Mouse (Mus musculus) granulocyte monocyte progenitor cell, adult 5-6 weeks (primary cell): ENCODE measurements at regions not wholly inside any gene's neighbourhood (a gene's known extent, or its start where the extent isn't known, plus 50 kb on each side); places are given as distances from the start of the nearest gene placed in this dataset.

ENCODE experiments used
- ATAC-seq: replicated peaks from 2 replicates; pipeline ENCODE4 v1.8.0; 2016; ENCODE audit warnings: mild to moderate bottlenecking, moderate TSS enrichment, inconsistent platforms; ENCODE audit not compliant: poor library complexity, severe bottlenecking

- 0 out of 2 replicates have a peak, but pooled peaks have one; percentile 5 for ATAC-seq
These were observed 64.6 kb downstream of the Smug1 start for GRCm38 (mm10) chr15:103102068-103102840.

GRCm38 (mm10) chr15:103100121-103100520 is 66.8 kb downstream of the Smug1 start:
- ATAC-seq, result no peak

- ATAC-seq, result no peak
These were observed 72.4 kb downstream of the Smug1 start for GRCm38 (mm10) chr15:103094457-103094856.

GRCm38 (mm10) chr15:103093655-103094054 is 73.2 kb downstream of the Smug1 start:
- ATAC-seq, result no peak

GRCm38 (mm10) chr15:103092496-103092895 is 73.8 kb downstream of the Hoxc4 start:
- ATAC-seq, result no peak

GRCm38 (mm10) chr15:103090280-103091164 is 71.8 kb downstream of the Hoxc4 start:
- ATAC-seq, result no peak

GRCm38 (mm10) chr15:103089852-103090251 is 71.1 kb downstream of the Hoxc4 start:
- no peak for ATAC-seq

GRCm38 (mm10) chr15:103089440-103089839 is 70.7 kb downstream of the Hoxc4 start:
- ATAC-seq, result no peak

GRCm38 (mm10) chr15:103087204-103087603 is 68.5 kb downstream of the Hoxc4 start:
- ATAC-seq, result peak; percentile 68

- ATAC-seq, result no peak
These were observed 67.9 kb downstream of the Hoxc4 start for GRCm38 (mm10) chr15:103086672-103087069.
